Mouse (Mus musculus) cerebellum, adult 9-10 months (tissue): Measurements from ENCODE around the gene Smc5.

Source experiments
- DNase-seq: peaks from one replicate; pipeline ENCODE4 v3.0.0; 2022

The Smc5 gene

GRCm38 (mm10) chr19:23188986-23189385, 84.7 kb downstream of the Smc5 start:
- no peak for DNase-seq

DNA sequence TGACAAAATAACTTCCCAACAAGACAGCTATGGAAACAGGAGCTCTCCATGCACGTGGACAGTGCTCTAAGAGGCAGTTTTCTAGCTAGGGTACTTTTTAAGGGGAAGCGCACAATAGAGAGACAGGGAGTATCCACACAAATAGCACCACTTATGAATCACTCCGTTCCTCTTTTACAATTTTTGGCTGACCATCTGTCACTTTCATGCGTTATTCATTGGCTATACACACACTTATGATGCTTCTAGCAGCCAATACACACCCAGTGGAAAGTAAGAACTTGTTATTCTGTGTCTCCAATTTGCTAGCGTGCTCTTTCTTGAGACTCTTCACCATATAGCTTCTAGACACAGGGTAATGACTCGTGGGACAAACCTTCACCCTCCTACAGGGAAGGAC, 86.0 kb downstream of the Smc5 start:
- DNase-seq = no peak

GRCm38 (mm10) chr19:23184068-23184467, 89.6 kb downstream of the Smc5 start:
- DNase-seq = no peak

DNA sequence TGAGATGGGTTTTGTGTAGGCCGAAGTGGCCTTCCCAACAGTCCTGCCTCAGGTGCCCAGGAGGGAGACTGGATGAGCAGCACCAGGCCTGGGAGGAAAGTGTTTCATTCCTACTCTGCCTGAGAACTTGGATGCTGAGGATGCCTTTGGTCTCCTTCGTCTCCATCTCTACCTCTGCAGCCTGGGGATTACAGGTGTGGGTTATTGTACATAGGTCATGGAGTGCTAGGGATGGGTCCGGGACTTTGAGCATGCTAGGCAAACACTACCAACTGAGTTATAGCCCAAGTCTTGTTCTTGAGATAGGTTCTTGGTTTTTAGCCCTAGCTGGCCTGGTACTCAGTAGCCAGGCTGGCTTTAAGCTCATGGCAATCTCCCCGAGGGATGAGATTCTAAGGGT, 90.2 kb downstream of the Smc5 start:
- DNase-seq = no peak

DNA sequence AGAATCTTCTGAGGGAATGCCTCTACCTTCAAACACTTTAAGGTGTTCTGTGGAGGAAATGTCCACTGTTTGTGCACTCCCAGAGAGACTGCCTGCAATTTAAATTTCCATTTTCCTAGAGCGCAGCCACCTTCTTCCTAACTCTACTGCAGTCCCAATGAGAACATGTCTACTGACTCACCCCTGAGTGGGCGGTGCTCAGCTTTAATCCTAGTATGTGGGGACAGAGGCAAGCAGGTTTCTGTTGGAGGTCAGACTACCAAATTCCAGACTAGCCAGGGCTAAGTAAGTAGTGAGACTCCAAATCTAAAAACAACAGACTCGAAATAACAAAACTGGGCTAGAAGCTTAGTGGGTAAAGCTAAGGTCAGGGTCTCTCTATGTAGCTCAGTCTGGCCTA, 95.2 kb downstream of the Smc5 start:
- DNase-seq = no peak

GRCm38 (mm10) chr19:23175511-23175910, 98.2 kb downstream of the Smc5 start:
- DNase-seq = no peak

- no peak for DNase-seq
Observed at GRCm38 (mm10) chr19:23175090-23175489, 98.6 kb downstream of the Smc5 start.

- no peak for DNase-seq
Observed at GRCm38 (mm10) chr19:23171136-23171535, 102.6 kb downstream of the Smc5 start.

GRCm38 (mm10) chr19:23170476-23170875, 103.2 kb downstream of the Smc5 start:
- DNase-seq = peak; percentile 80

DNA sequence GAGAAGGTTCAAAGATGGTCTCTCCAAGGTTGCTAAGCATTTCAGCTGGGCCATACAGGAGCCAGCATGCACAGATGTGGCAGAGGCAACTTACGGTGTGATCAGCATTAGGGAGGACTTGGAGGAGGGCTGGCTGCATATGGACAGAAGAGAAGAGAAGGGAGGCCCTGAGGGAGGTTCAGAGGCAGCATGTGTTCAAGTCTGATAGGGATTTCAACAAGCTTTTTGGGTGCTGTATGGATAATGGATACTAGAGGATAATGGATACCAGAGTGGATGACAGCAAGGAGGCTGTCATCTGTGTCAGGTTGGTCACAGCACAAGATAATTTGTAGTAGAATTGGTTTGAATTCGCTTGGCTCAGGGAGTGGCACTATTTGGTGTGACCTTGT, 104.0 kb downstream of the Smc5 start:
- no peak for DNase-seq

GRCm38 (mm10) chr19:23168899-23169658, 104.6 kb downstream of the Smc5 start:
- no peak for DNase-seq

GRCm38 (mm10) chr19:23166550-23167284, 107.0 kb downstream of the Smc5 start:
- DNase-seq = no peak

- DNase-seq = peak; percentile 45
Observed at GRCm38 (mm10) chr19:23164651-23165240, 109.0 kb downstream of the Smc5 start.

GRCm38 (mm10) chr19:23163361-23163760, 110.3 kb downstream of the Smc5 start:
- DNase-seq = peak; percentile 37

DNA sequence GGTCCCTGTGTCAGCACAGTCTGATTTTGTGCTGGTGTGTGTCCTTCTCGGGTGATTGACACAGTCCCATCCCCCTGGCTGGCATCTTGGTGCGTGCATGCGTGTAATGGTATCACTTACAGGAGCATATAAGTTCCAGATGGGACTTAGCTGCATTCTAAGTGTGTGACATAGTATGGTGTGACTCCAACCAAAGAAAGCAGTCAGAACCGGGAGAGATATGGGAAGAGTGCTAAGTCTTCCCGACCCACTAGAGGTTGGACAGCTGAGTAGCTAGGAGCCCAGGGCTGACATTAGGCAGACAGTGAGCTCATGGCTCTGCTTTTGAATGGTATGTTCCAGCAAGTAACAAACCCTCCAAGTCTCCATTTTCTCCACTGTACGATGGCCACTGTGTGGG, 110.8 kb downstream of the Smc5 start:
- DNase-seq = no peak

DNA sequence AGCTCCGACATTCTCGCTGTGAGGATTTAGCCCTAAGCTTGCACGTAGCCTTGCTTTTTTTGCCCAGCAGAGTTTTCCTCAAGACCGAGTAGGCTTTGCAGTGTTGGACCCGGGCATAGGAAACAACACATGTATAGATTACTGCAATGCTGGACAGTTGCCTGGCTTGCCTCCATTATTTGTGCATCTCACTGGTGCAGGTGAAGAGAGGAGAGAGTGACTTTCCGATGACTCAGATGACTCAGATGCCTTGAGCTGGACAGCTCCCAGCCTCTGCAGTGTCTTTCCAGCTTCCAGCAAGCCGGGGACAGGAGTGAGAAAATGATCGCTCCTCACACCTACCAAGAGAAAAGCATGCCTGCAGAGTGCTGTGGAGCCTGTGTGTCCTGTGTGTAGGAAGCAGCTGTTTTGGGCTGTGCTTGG, 111.3 kb downstream of the Smc5 start:
- DNase-seq = peak; percentile 78

DNA sequence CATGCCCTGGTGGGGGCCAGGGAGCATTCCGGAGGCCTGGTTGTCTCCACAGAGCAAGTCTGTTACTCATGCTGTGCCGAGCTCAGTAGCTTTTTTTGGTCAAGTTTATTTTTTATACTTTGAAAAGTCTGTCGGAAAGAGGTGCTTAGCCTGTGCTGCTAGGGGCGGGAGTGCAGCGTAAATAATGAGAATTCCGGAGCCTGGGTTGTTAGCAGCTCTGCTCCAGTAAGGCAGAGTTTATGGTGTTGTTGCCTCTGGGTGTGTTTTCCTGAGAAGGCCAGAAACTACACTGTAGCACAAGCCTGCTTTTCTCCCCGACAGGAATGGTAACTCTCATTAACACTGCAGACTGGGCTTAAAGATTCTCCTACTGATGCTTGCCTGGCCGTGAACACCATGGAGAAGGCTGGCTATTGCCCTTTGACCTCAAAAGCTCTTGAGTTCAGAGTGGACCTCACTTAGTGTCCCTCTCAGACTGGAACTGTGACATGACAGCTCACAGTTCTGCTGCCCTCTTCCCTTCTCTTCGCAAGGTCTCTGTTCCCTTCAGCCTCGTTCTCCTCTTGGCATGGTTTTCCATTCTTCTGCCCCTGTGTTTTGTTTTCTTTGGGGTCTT, 113.8 kb downstream of the Smc5 start:
- DNase-seq = peak; percentile 46
